Mouse (Mus musculus) heart, adult 2 months (tissue): Measurements from ENCODE around the gene Trpc1.

ENCODE experiments used
- CTCF ChIP-seq: fragments of 200-600 bp; IDR thresholded peaks from 2 replicates; pipeline ENCODE4 v1.8.1; 2022; ENCODE audit warnings: antibody characterized with exemption, mild to moderate bottlenecking, moderate library complexity
- POLR2A ChIP-seq: fragments of 200-500 bp; IDR thresholded peaks from 2 replicates; pipeline ENCODE4 v1.6.1; 2011; ENCODE audit warnings: mild to moderate bottlenecking, low read depth, low read length, control low read depth; ENCODE audit not compliant: insufficient read depth

DNA sequence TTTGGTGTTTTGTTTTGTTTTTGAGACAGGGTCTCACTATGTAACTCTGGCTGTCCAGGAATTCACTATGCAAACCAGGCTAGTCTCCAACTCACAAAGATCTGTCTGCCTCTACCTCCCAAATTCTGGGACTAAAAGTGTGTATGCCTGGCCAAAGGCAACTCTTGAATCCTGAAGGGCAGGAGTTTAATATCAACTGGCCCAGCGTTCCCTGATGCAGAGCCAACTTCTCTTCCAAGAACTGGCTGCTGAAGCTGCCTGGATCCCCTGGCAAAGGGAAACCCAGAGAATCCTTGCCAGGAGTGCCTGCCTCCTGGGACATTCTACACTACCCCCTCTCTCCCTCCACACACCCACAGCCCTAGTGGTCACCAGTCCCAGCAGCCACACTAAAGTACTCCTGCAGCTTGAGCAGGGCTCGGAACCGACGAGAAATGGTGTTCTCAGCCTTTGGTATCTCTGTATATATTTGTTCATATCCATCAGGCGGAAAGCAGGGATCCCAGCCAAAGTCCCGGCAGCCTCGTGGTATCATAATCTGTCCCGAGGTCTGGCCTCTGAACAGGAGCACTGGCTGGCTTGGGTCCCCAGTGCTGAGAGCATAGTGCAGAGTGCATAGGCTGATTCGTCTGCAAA lies 75.0 kb downstream of the Trpc1 start:
- TF ChIP-seq CTCF (0 out of 2 replicates have a peak, but pooled peaks have one; percentile 7), POLR2A (peak; percentile 41; the same call in 1 of the 2 replicates)
